Mouse (Mus musculus) cortical plate, adult 2 months (tissue): ENCODE measurements around the gene Atp6ap1l.

Experiments
- CTCF ChIP-seq: fragments of 200-500 bp; IDR thresholded peaks from 2 replicates; pipeline ENCODE4 v1.5.1; 2011; ENCODE audit warnings: mild to moderate bottlenecking, control low read depth, low read length; ENCODE audit not compliant: insufficient read depth; ENCODE audit errors: extremely low read depth
- POLR2A ChIP-seq: fragments of 200-500 bp; IDR thresholded peaks from 2 replicates; pipeline ENCODE4 v1.6.1; 2011; ENCODE audit warnings: mild to moderate bottlenecking, low read length, control low read depth; ENCODE audit not compliant: insufficient read depth; ENCODE audit errors: extremely low read depth

- TF ChIP-seq POLR2A (no peak), CTCF (no peak)
These were observed 21.1 kb upstream of the Atp6ap1l start for GRCm38 (mm10) chr13:90926125-90926765.
